Mouse (Mus musculus): Measurements from ENCODE around the gene Olfr1291-ps1.

The Olfr1291-ps1 gene

GRCm38 (mm10) chr2:111496880-111497279 is at the start of gene Olfr1291-ps1:
Gene Olfr1291-ps1 (plus strand): TSS chr2:111497180.
- no peak for DNase-seq (ENCODE audit: low read depth in 1 of 2, low spot score in 2 of 2)

GRCm38 (mm10) chr2:111448842-111449241 is 48.1 kb upstream of the Olfr1291-ps1 start, which contains the start of gene Olfr1287:
Gene Olfr1287 (plus strand): TSS chr2:111449142.
- no peak for DNase-seq (ENCODE audit: low read depth in 1 of 2, low spot score in 2 of 2)

GRCm38 (mm10) chr2:111473801-111474200 is 23.2 kb upstream of the Olfr1291-ps1 start, which contains the start of gene Olfr1288:
Gene Olfr1288 (plus strand): TSS chr2:111474101.
- no peak for DNase-seq (ENCODE audit: low read depth in 1 of 2, low spot score in 2 of 2)

GRCm38 (mm10) chr2:111480519-111480918 is 16.5 kb upstream of the Olfr1291-ps1 start, which contains the start of gene Olfr1289:
Gene Olfr1289 (plus strand): TSS chr2:111480819.
- no peak for DNase-seq (ENCODE audit: low read depth in 1 of 2, low spot score in 2 of 2)

GRCm38 (mm10) chr2:111493729-111494128 is 3.3 kb upstream of the Olfr1291-ps1 start, which contains the start of gene Olfr1290:
Gene Olfr1290 (minus strand): TSS chr2:111493829.
- DNase-seq (ENCODE audit: low read depth in 1 of 2, low spot score in 2 of 2), result no peak

- no peak for DNase-seq (ENCODE audit: low read depth in 1 of 2, low spot score in 2 of 2)
Measured at GRCm38 (mm10) chr2:111517451-111517850, 20.5 kb downstream of the Olfr1291-ps1 start.

GRCm38 (mm10) chr2:111524903-111525302 is 27.9 kb downstream of the Olfr1291-ps1 start, which contains the start of gene Olfr1293-ps:
Gene Olfr1293-ps (plus strand): TSS chr2:111525203.
- DNase-seq (ENCODE audit: low read depth in 1 of 2, low spot score in 2 of 2), result no peak

- no peak for DNase-seq (ENCODE audit: low read depth in 1 of 2, low spot score in 2 of 2)
Measured at GRCm38 (mm10) chr2:111540191-111540590, 43.2 kb downstream of the Olfr1291-ps1 start, which contains the start of gene Olfr1294. Gene Olfr1294 (minus strand): TSS chr2:111540291.

All from monocyte, adult 2 months (primary cell).